In genomic region chr11:79660361-79661205, GRCm38 (mm10) we compare ENCODE assay signal across 8 mouse cellular contexts.
DNase-seq lines count a peak whose midpoint lies in the region; ATAC-seq and TF ChIP-seq lines count a peak whose summit lies in the region.

No protein-coding gene starts in this region.

- H3K4me2 ChIP-seq in forebrain, embryonic 14.5 days (ENCODE audit: low read length), result peak overlapping the region; percentile 98
- H3K4me2 ChIP-seq in hindbrain, embryonic 14.5 days (replicated peaks), result peak overlapping the region; percentile 98

- in situ Hi-C loops in ES-E14 (cut with MboI; ENCODE audit: low sequenced_read_pairs in 2 of 2, unreplicated experiment in 2 of 2), result no loop called here

- H3K27ac ChIP-seq in ES-E14 (ENCODE audit: insufficient read depth, low read depth, low read length, poor library complexity, severe bottlenecking), result no peak overlapping the region
- peak overlapping the region; percentile 44; the same call in 1 of the 2 replicates for H3K27ac ChIP-seq in forebrain, embryonic 14.5 days (ENCODE audit: low read depth, low read length)
- peak overlapping the region; percentile 0; the same call in 1 of the 2 replicates for H3K27ac ChIP-seq in hindbrain, embryonic 14.5 days

- peak overlapping the region; percentile 71 for H3K9ac ChIP-seq in ES-E14 (ENCODE audit: insufficient read depth, low read depth, low read length, poor library complexity, severe bottlenecking)
- H3K9ac ChIP-seq in forebrain, embryonic 14.5 days (ENCODE audit: low read length), result peak overlapping the region; percentile 81
- H3K9ac ChIP-seq in hindbrain, embryonic 14.5 days, result peak overlapping the region; percentile 72

- peaks cover 5 to 8% of the 10 kb centered on the region in 2 experiments; a peak in 3 of 4 replicates for H3K4me1 ChIP-seq in ES-E14 (ENCODE audit: control insufficient read depth in 2 of 2, insufficient read depth in 2 of 2, low read length in 2 of 2, poor library complexity in 1 of 2)
- H3K4me1 ChIP-seq in forebrain, embryonic 14.5 days (ENCODE audit: control insufficient read depth, insufficient read depth, low read length), result peaks cover 22% of the 10 kb centered on the region
- H3K4me1 ChIP-seq in hindbrain, embryonic 14.5 days (replicated peaks; ENCODE audit: control insufficient read depth, insufficient read depth, low read length), result peaks cover 13% of the 10 kb centered on the region

- no peaks in the 10 kb centered on the region for H3K9me3 ChIP-seq in ES-E14 (ENCODE audit: control insufficient read depth, insufficient read depth, low read depth, low read length)
- no peaks in the 10 kb centered on the region for H3K9me3 ChIP-seq in forebrain, embryonic 14.5 days (replicated peaks; ENCODE audit: control insufficient read depth, low read length)
- H3K9me3 ChIP-seq in hindbrain, embryonic 14.5 days (ENCODE audit: control insufficient read depth, low read length), result no peaks in the 10 kb centered on the region

- H3K4me3 ChIP-seq in ES-E14 (ENCODE audit: insufficient read depth in 1 of 2, low read depth in 1 of 2, low read length in 2 of 2, poor library complexity in 1 of 2, severe bottlenecking in 1 of 2), result peak overlapping the region; percentile 66 to 76
- peak overlapping the region; percentile 57 for H3K4me3 ChIP-seq in forebrain, embryonic 14.5 days (ENCODE audit: low read depth, low read length)
- H3K4me3 ChIP-seq in hindbrain, embryonic 14.5 days (replicated peaks; ENCODE audit: low read length), result peak overlapping the region; percentile 56

- H3K36me3 ChIP-seq in ES-E14 (ENCODE audit: control insufficient read depth, insufficient read depth, low read length, poor library complexity, severe bottlenecking), result no peaks in the 10 kb centered on the region
- no peaks in the 10 kb centered on the region for H3K36me3 ChIP-seq in forebrain, embryonic 14.5 days (ENCODE audit: control insufficient read depth, insufficient read depth, low read length)
- no peaks in the 10 kb centered on the region for H3K36me3 ChIP-seq in hindbrain, embryonic 14.5 days (replicated peaks; ENCODE audit: control insufficient read depth, insufficient read depth)

- peak; percentile 93 for DNase-seq in ES-E14 (ENCODE audit: low read depth, low spot score)
- peak; percentile 46 for DNase-seq in c-Kit-positive CD71-positive TER-119-positive erythroid progenitor cells, embryonic 14.5 days (ENCODE audit: low spot score)
- DNase-seq in forebrain, embryonic 14.5 days (ENCODE audit: low spot score), result peak; percentile 86
- peak; percentile 76 for DNase-seq in hindbrain, embryonic 14.5 days (ENCODE audit: low spot score)
- DNase-seq in layer of hippocampus, postnatal 25 days (ENCODE audit: extremely low spot score in 1 of 2, low spot score in 1 of 2), result peak; percentile 53 to 61
- peak; percentile 88 for DNase-seq in lung, postnatal 36 days
- DNase-seq in retina, postnatal 1 day, result peak; percentile 94
- DNase-seq in thymus, postnatal 4 days, result peak; percentile 83

- peak; percentile 89 for ATAC-seq in forebrain, embryonic 14.5 days
- peak; percentile 85 for ATAC-seq in hindbrain, embryonic 14.5 days (ENCODE audit: low FRiP score)

- H3K27me3 ChIP-seq in forebrain, embryonic 14.5 days (replicated peaks; ENCODE audit: control insufficient read depth, insufficient read depth, low read length), result no peaks in the 10 kb centered on the region
- H3K27me3 ChIP-seq in hindbrain, embryonic 14.5 days (ENCODE audit: control insufficient read depth, insufficient read depth, low read length), result no peaks in the 10 kb centered on the region

- under 1% methylated on average over 69 of the region's 69 CpGs for WGBS in forebrain, embryonic 14.5 days
- WGBS in hindbrain, embryonic 14.5 days, result under 1% methylated on average over 69 of the region's 69 CpGs

TF ChIP-seq in ES-E14, 5 proteins besides CTCF, POLR2A, EP300 and RAD21:
- TF ChIP-seq ZC3H11A (IDR thresholded peaks at IDR 0.05; ENCODE audit: borderline replicate concordance, low read depth, low read length), result no peak
- TF ChIP-seq CHD2 (IDR thresholded peaks at IDR 0.05; ENCODE audit: low read depth, low read length), result no peak
- TF ChIP-seq MAFK (IDR thresholded peaks at IDR 0.05; ENCODE audit: insufficient read depth, low read depth, low read length), result no peak
- no peak for TF ChIP-seq HCFC1 (IDR thresholded peaks at IDR 0.05; ENCODE audit: borderline replicate concordance, insufficient read depth, low read length)
- TF ChIP-seq ZNF384 (IDR thresholded peaks at IDR 0.05; ENCODE audit: low read depth, low read length), result no peak
TF ChIP-seq in ES-E14: peak in this region for 0.
